Mouse (Mus musculus): Measurements from ENCODE around the gene Pes1.

Gene Pes1

DNA sequence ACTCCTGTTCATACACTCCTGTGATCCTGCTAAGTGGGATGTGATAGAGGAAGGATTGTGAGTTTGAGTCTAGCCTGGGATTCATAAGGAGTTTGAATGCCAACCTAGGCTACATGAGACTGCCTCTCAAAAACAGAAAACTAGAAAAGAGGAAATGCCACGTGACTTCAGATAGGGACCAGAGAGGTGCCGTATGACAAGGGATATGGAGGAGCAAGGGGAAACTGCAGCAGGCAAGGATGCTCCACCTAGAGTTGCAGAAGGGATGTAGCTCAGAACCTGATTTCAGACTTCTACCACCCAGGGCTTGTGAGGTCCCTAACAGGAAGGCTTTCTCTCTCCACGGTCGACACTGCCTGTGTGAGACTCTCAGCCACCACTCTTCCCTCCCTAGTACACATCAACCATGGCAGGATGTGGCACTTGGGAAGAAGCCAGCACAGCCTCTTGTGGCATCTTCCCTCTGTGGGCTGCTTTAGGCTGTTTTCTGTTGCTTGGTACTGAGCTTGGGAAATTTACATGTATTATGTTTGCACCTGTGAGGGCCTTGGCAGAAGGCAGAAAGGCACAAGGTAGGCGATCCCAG, 41.5 kb downstream of the Pes1 start:
- WGBS, result 49% methylated on average over 5 of the region's 5 CpGs

DNA sequence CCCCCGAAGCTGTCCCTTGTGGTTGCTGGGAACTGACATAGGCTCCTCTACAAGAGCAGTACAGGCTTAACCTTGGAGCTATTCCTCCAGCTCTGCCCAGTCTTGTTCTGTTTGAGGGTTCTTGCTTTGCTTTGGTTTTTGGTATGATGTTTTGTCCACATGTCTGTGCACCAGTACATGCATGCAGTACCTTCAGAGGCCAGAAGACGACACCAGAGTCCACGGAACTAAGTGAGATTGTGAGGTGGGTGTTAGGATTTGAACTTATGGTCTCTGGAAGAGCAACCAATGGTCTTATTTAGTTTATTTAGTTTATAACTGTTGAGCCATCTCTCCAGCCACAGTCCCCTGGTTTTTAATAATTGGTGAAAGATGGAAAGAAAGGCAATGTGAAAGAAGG, 42.7 kb downstream of the Pes1 start:
- 82% methylated on average over 3 of the region's 3 CpGs for WGBS

DNA sequence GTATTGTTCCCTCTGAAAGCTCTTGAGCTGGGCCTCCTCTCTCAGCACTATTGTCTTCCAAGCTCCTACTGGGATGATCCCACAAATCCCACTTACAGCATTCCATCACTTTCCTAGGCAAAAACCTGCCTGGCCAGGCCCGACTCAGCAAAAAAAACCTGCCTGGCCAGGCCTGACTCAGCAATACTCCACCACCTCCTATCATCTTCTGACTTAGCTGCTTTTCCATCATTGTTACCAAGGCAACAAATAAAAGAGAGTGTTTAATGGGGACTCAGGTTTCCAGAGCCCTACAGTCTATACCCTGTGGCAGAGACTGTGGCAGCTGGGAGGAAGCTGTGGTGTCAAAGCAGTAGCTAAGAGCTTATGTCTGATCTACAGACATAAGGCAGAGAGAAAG, 48.8 kb downstream of the Pes1 start:
- WGBS, result 59% methylated on average over 1 of the region's 1 CpGs

DNA sequence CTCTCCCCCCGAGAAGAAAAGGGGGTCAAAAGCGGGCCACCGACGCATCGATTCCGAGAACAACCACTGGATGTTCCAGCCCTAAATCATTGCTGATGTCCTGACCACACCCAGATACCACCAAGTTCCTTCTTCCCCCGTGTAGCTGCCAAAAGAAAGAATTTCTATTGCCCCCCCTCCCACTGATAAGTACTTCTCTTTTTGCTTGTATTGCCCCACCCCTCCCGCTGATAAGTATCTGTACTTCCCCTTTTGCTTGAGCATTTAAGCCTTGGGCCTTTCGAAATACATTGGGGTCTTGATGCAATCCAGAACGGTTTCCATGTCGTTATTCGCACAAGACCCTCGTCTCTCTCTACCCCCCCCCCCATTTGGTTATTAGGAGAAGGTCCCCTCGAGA, 52.0 kb downstream of the Pes1 start:
- 91% methylated on average over 14 of the region's 14 CpGs for WGBS

DNA sequence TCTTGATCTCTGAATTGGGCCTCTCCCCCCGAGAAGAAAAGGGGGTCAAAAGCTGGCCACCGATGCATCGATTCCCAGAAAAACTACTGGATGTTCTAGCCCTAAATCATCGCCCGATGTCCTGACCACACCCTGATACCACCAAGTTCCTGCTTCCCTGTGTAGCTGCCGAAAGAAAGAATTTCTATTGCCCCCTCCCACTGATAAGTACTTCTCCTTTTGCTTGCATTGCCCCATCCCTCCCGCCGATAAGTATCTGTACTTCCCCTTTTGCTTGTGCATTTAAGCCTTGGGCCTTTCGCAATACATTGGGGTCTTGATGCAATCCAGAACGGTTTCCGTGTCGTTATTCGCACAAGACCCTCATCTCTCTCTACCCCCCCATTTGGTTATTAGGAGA, 58.3 kb downstream of the Pes1 start:
- 88% methylated on average over 13 of the region's 13 CpGs for WGBS

DNA sequence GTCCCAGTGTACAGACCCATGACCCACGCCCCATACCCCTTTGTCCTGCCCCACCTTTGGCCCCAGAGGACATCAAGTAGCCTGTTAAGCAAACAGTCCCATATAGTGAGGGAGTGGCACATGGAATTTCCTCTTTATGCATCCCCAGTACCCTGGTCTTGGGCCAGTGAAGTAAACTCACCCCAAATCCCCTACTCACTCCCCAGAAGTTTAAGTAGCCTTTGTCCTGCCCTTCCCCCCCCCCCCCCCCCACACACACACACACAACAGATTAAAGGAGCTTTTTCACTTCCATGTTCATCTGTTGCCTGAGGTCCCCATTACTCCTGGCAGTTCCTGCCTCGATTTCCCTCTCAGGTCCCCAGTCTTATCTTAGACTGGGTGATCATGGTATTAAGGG, 59.5 kb downstream of the Pes1 start:
- 72% methylated on average over 2 of the region's 2 CpGs for WGBS

DNA sequence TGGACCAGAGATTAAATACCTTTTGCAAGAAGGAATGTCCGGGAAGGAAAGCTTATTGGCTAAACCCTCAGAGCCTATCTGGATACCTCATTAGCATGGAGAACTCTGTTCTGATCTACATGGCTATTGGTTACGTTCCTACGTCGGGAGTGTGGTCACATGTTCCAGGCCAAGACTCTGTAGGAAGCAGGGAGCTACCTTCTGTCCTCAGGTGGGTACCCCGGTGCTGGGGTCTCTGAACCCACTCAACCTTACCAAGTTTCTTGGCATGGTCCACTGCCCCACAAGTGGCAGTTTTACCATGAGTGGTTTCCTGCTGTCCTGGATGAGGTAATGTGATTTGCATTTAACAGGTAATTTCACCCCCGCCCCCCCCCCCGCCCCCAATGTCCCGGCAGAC, 63.3 kb downstream of the Pes1 start:
- 71% methylated on average over 8 of the region's 8 CpGs for WGBS

DNA sequence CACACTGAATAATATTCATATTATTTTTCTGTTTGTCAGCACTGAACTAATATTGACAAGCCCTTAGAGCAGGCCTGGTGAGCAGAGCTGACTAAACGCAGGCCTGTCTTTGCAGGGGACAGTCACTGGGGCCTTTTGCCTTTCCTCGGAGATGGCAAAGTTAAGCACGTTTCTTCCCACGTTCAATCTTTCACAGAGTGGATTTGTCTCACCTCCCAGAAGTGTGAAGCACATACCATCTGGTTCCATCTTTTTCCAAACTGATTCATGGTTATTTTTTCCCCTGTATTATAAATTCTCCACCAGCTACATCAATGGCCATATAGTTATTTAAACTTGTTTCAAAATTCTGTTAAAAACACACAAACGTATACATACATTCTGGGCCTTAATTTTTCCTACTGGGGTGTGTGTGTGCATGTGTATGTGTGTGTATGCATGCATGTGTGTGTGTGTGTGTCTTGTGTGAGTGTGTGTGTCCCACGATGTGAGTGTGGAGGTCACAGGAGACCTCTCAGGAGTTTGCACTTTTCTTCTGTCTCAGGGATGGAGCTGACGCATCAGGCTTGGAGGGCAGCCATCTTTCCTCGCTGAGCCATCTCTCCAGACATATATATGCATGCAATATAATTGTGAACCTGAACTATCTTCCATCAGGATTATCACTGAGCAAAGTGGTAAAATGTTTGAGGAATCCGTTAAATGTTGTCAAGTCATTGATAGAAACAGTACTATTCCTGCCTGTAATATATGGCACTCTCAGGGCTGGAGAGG, 64.0 kb downstream of the Pes1 start:
- WGBS, result 51% methylated on average over 9 of the region's 9 CpGs

DNA sequence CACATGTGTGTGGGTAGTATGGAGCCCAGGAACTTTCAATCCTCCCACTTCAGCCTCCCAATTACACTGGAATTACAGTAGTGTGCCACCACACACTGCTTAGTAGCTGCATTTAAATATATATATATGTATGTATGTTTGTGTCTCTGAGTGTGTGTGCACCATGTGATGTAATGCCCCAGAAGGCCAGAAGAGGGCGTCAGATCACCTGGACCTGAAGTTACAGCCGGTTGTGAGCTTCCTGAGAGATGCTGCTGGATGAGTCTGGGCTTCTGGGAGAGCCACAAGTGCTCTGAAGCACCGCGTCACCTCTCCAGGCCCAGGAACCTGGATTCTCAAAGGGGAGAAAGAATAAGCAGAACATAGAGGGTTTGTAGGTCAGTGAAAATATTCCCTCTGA, 65.6 kb downstream of the Pes1 start:
- WGBS, result 73% methylated on average over 4 of the region's 4 CpGs
